Mouse (Mus musculus): ENCODE measurements around the gene Hnf4a. TPM values are rescaled to one million over a fixed set of nuclear protein-coding genes. Genes with fewer than 3 reads are reported as not detected.
A peak's percentile ranks its signal among the peaks of the same experiment; 100 is the strongest.
"Not testable (repeated sequence)": the region's sequence is repeated elsewhere in the genome, so short reads cannot be mapped to it uniquely, and the experiment has no call there.

The Hnf4a gene
- not detected for total RNA-seq (2021)
- long read RNA-seq, experiment 1, result 0 reads
- long read RNA-seq, experiment 2, result 0 reads

DNA sequence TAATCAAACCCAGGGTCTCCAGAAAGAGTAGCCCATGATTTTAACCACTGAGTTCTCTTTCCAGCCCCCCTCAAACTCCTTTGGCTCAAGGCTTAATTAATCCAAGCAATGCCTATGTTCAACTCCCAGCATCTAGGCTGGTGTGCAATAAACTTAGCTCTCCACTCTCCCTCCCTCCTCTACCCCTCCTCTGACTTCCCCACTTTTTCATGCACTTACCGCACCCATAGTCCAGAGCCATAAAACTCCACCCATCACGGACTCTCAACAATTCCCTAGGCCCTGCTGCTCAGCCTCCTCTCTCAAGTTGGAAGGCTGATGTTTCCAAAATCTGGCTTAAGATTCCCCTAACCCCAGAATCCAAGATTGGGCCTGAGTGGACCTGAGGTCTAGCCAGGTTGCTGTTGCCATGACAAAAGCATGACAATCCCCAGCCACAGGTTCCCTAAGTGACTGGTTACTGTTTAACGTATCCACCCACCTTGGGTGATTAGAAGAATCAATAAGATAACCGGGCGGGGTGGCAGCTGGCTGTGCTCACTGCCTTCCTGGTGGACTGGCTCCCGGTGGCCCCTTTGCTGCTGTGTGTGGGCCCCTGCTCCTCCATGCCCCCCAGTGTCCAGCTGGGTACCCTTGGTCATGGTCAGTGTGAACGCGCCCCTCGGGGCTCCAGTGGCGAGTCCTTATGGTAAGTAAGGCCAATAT, at the start of gene Hnf4a:
Hnf4a (plus strand) TSS at position 509 of the 705 bp plus-strand sequence.
- intact Hi-C loops (cut with DNase I; ENCODE audit: low total_unique reads), result no loop called here
- DNase-seq, result no peak

DNA sequence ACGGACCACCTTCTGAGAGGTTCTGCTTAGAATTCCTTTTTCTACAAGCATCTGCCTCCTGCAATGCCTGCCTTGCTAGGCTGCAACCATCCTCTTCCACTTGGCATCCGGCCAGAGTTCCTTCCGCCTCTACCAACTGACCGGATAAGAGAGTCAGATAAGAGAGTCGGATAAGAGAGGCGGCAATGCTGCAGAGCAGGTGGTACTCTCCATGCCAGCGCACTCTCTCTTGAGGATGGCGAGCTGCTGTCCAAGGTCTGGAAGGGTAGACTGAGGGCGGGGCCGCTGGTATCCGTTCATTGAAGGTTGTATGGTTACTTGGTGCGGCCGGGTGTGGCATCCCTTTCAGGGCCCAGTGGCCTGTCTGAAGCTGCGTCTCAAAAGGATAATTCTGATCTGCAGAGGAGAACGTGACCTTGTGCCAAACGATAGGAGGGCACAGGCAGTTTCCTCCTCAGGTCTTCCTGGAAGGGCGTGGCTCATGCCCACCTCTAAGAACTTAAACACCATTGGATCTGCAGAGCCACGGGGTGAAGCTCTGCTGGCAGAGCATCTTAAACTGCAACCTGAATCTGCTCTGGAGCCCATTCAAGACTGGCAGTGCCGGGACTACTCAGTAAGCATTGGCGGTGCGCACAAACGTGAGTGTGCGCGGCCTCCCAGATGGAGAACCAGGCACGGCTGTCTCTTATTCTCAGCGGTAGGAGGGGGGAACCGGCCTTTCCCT, 47.9 kb upstream of the Hnf4a start:
- no peak for DNase-seq
- intact Hi-C loops (cut with DNase I; ENCODE audit: low total_unique reads), result no loop called here

GRCm38 (mm10) chr2:163459380-163459779, 47.2 kb upstream of the Hnf4a start:
- no peak for DNase-seq
- intact Hi-C loops (cut with DNase I; ENCODE audit: low total_unique reads), result no loop called here

DNA sequence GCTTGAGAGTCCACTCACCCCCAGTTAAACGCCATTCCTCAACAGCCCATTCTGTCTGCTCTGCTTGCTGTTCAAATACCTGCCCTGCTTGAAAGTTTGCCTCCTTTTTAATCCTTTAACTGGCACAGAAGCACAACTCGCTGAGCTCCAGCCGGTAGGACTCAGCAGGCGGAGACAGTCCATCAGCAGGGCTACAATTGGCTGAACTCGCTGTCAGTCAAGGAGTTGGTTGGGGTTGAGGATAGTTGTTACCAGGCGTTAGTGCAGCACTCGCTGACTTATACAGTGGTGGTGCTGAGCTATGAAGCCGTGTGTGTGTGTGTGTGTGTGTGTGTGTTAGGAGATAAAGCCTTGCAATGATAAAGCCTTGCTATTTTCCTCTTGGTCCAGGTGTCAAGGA, 46.0 kb upstream of the Hnf4a start:
- DNase-seq, result no peak
- intact Hi-C loops (cut with DNase I; ENCODE audit: low total_unique reads), result no loop called here

- intact Hi-C loops (cut with DNase I; ENCODE audit: low total_unique reads); DNase-seq: not testable (repeated sequence)
Observed at GRCm38 (mm10) chr2:163461307-163461706, 45.3 kb upstream of the Hnf4a start.

- intact Hi-C loops (cut with DNase I; ENCODE audit: low total_unique reads), result no loop called here
- no peak for DNase-seq
Observed at GRCm38 (mm10) chr2:163462386-163462785, 44.2 kb upstream of the Hnf4a start.

DNA sequence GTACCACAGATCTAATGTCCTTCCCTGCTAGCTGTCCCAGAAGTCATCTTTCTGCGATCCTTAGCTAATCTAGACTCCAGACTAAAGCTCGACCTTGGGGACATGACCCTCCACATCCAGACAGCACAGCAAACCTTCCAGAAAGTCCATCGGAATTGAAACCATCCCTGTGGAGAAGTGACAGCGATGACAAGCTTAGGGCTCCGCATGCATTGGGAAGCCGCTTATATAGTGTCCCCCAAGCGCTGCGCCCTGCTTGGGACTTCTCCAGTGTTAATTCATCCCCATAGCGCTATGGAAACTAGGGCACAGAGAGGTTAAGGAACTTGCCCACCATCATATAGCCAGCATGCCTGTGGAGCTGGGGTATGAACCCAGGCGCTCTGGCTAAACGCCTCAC, 43.8 kb upstream of the Hnf4a start:
- no peak for DNase-seq
- intact Hi-C loops (cut with DNase I; ENCODE audit: low total_unique reads), result no loop called here

- intact Hi-C loops (cut with DNase I; ENCODE audit: low total_unique reads), result no loop called here
- DNase-seq, result no peak
Observed at GRCm38 (mm10) chr2:163463251-163463769, 43.3 kb upstream of the Hnf4a start.

DNA sequence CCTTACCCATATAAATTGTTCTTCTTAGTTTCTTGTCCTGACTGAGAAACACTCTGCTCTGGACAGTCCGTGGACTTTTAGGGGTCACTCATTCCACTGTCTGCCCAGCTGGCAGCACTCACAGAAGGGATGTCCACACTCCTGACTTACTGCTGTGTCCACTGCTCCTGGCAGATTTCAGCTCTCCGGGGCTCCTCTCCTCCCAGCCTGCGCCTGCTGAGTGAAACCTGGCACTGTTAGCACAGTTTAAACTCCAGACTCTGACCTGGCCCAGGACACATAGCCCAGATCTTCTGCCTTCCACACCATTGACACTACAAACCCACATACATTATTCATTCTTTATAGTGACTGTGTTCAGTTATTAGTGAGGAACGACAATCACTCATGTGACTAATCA, 42.6 kb upstream of the Hnf4a start:
- intact Hi-C loops (cut with DNase I; ENCODE audit: low total_unique reads), result no loop called here
- no peak for DNase-seq

- intact Hi-C loops (cut with DNase I; ENCODE audit: low total_unique reads), result no loop called here
- no peak for DNase-seq
Observed at GRCm38 (mm10) chr2:163464562-163464961, 42.0 kb upstream of the Hnf4a start.

DNA sequence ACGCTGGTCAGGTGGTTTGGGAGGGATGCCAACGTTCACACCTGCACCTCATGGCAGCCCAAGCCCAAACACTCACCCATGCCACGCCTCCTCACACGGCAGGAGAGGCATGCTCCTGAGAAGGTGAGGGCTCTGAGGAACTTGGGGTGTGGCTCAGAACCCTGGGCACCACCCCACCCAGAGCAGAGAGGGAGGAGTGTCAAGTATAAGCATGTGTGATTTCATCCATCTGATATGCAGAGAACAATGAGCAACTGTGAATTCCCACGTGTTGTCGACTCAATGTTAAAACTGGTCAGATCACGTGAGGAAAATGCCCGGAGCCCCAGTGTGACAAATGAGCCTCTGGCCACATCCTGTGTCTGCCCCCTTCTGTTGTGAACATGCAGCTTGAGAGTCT, 39.8 kb upstream of the Hnf4a start:
- DNase-seq, result no peak
- intact Hi-C loops (cut with DNase I; ENCODE audit: low total_unique reads), result no loop called here

GRCm38 (mm10) chr2:163467585-163467984, 39.0 kb upstream of the Hnf4a start:
- DNase-seq, result no peak
- intact Hi-C loops (cut with DNase I; ENCODE audit: low total_unique reads), result no loop called here

GRCm38 (mm10) chr2:163468866-163469265, 37.7 kb upstream of the Hnf4a start:
- DNase-seq, result no peak
- intact Hi-C loops (cut with DNase I; ENCODE audit: low total_unique reads), result no loop called here

GRCm38 (mm10) chr2:163469711-163470110, 36.9 kb upstream of the Hnf4a start:
- intact Hi-C loops (cut with DNase I; ENCODE audit: low total_unique reads), result loop anchor here (10.0 kb wide), 1 partner anchor 45 kb away; the partner anchor contains the start of gene Oser1

DNA sequence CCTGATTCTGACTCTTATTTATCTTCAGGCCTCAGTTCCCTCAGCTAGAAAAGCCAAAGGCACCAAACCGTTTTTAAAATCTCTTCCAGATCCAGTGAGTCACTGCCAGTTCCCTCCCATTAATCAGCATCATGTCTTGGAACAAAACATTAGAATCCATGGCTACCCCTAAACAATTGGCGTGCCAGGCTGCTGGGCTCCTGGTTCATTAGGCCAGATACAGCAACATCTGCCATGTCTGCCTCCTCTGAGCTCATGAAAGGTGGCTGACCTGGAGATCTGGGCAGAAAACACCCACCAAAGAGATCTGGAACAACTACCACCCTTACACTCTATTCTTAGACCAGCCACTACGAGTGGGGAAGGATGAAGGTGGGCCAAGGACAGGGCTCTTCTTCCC, 35.5 kb upstream of the Hnf4a start:
- intact Hi-C loops (cut with DNase I; ENCODE audit: low total_unique reads), result loop anchor here (10.0 kb wide), 1 partner anchor 46 kb away; the partner anchor contains the start of gene Oser1
- no peak for DNase-seq

More at GRCm38 (mm10) chr2:163469711-163470110, 36.9 kb upstream of the Hnf4a start:
- no peak for DNase-seq

GRCm38 (mm10) chr2:163471710-163472465, 34.7 kb upstream of the Hnf4a start:
- DNase-seq, result no peak
- intact Hi-C loops (cut with DNase I; ENCODE audit: low total_unique reads), result loop anchor here (10.0 kb wide), 1 partner anchor 47 kb away; the partner anchor contains the start of gene Oser1

GRCm38 (mm10) chr2:163472466-163472851, 34.1 kb upstream of the Hnf4a start, which contains the start of gene Fitm2:
Gene Fitm2, minus strand, starts transcription at chr2:163472629.
- DNase-seq, result peak; percentile 93
- intact Hi-C loops (cut with DNase I; ENCODE audit: low total_unique reads), result loop anchor here (10.0 kb wide), 1 partner anchor 48 kb away; the partner anchor contains the start of gene Oser1

- intact Hi-C loops (cut with DNase I; ENCODE audit: low total_unique reads), result no loop called here
- DNase-seq, result no peak
Observed at GRCm38 (mm10) chr2:163480191-163480825, 26.3 kb upstream of the Hnf4a start.

DNA sequence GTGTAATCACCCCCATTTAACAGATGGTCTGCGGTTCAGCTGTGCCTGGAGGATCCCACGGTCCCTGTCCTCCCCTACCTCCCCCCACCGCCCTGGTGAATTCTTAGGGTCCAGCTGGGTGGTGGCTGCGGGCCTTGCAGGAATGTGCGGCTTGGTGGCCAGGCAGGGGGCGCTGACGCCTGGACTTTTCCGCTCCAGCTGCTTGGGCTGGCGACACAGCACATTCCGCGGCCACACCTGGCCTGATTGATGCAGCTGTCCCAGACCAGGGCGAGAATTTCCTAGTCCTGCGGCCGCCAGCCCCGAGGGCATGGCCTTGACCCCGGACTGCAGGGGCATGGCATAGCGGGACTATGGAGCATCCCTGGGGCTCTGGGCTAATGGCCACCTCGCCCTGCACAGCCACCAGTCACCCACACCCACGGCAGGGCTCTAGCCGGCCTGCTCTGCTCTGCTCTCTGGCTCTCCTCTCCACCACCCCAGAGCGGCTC, 25.0 kb upstream of the Hnf4a start:
- intact Hi-C loops (cut with DNase I; ENCODE audit: low total_unique reads), result no loop called here
- peak; percentile 44 for DNase-seq
